Mouse (Mus musculus) hindbrain, embryonic 16.5 days (tissue): ENCODE measurements around the gene Aqr. TPM values are rescaled to one million over a fixed set of nuclear protein-coding genes. Genes with fewer than 3 reads are reported as not detected.

Experiments
- ATAC-seq: fragments of 200-750 bp; cut with Nextera tagmentation; 2 replicates; pipeline ENCODE4 v1.8.0; 2017; ENCODE audit warnings: moderate TSS enrichment, moderate library complexity
- H3K27ac ChIP-seq: fragments of 300-500 bp; sonication (generic); 2 replicates; pipeline ENCODE4 v1.5.1; 2014; ENCODE audit warnings: low read depth, mild to moderate bottlenecking, control low read depth, low read length, moderate library complexity
- H3K27me3 ChIP-seq: fragments of 300-500 bp; sonication (generic); replicated peaks from 2 replicates; pipeline ENCODE4 v1.6.1; 2014; ENCODE audit warnings: low read length; ENCODE audit not compliant: control insufficient read depth, insufficient read depth
- H3K36me3 ChIP-seq: fragments of 300-500 bp; sonication (generic); 2 replicates; pipeline ENCODE4 v1.6.1; 2014; ENCODE audit warnings: mild to moderate bottlenecking, low read length, moderate library complexity, mixed read lengths; ENCODE audit not compliant: control insufficient read depth, insufficient read depth
- H3K4me1 ChIP-seq: fragments of 300-500 bp; sonication (generic); 2 replicates; pipeline ENCODE4 v1.6.1; 2014; ENCODE audit warnings: low read depth, low read length; ENCODE audit not compliant: control insufficient read depth, insufficient read depth
- H3K4me2 ChIP-seq: fragments of 300-500 bp; sonication (generic); 2 replicates; pipeline ENCODE4 v1.6.1; 2014; ENCODE audit warnings: mild to moderate bottlenecking, low read length, control low read depth, moderate library complexity
- H3K4me3 ChIP-seq: fragments of 300-500 bp; sonication (generic); 2 replicates; pipeline ENCODE4 v1.5.1; 2014; ENCODE audit warnings: mild to moderate bottlenecking, low read length, control low read depth, moderate library complexity
- H3K9ac ChIP-seq: fragments of 300-500 bp; sonication (generic); 2 replicates; pipeline ENCODE4 v1.6.1; 2014; ENCODE audit warnings: low read depth, mild to moderate bottlenecking, control low read depth, low read length, moderate library complexity
- H3K9me3 ChIP-seq: fragments of 300-500 bp; sonication (generic); 2 replicates; pipeline ENCODE4 v1.6.1; 2014; ENCODE audit warnings: mild to moderate bottlenecking, low read length, moderate library complexity; ENCODE audit not compliant: control insufficient read depth
- WGBS: fragments of 180-500 bp; shearing (Covaris S2); extraction: QIAGEN DNeasy Blood & Tissue Kit; methylation state at CpG from one replicate; pipeline ENCODE4 v1.1.7; 2014; 5-methylcytosine and 5-hydroxymethylcytosine counted together
- polyA plus RNA-seq: library from polyadenylated mRNA; unstranded; fragments of >200 nt; fragmentation: Nextera tagmentation; extraction: Ambion mirVana; gene quantifications from 2 replicates; pipeline ENCODE4 v1.2.1, GENCODE M21; 2015

Aqr gene
- polyA plus RNA-seq, 1 experiment from 2014 or later: 29.7 TPM

DNA sequence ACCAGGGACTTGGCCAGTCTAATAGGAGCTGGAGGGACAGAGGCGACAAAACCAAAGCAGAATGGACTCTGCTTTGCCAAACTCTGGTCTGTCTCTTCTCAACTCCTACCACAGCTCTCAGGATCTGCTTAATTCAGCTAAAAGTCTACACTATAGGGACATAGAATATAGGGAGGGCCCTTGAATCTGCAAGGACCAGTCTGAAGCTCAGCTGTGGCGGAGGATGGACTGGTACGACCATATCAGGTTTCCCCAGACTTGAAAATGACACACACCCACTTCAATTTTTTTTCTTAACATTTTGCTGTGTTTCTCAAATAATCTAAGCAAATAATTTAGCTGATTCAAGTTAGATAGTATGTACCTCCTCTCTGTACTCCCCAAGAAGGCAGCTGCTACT lies 69.6 kb downstream of the Aqr start:
- ATAC-seq: no peak
- peaks cover 33% of the 10 kb centered on the region for H3K36me3 ChIP-seq
- H3K27ac ChIP-seq: no peak overlapping the region
- 95% methylated on average over 3 of the region's 3 CpGs for WGBS
- no peak overlapping the region for H3K4me3 ChIP-seq
- no peaks in the 10 kb centered on the region for H3K9me3 ChIP-seq
- H3K27me3 ChIP-seq: no peaks in the 10 kb centered on the region
- no peak overlapping the region for H3K9ac ChIP-seq
- no peak overlapping the region for H3K4me2 ChIP-seq
- no peaks in the 10 kb centered on the region for H3K4me1 ChIP-seq

GRCm38 (mm10) chr2:114115563-114115962 lies 71.3 kb downstream of the Aqr start:
- no peak for ATAC-seq
- H3K27ac ChIP-seq: no peak overlapping the region
- 98% methylated on average over 4 of the region's 4 CpGs for WGBS
- no peaks in the 10 kb centered on the region for H3K4me1 ChIP-seq
- no peak overlapping the region for H3K9ac ChIP-seq
- no peaks in the 10 kb centered on the region for H3K27me3 ChIP-seq
- H3K36me3 ChIP-seq: peaks cover 27% of the 10 kb centered on the region
- H3K4me3 ChIP-seq: no peak overlapping the region
- H3K9me3 ChIP-seq: no peaks in the 10 kb centered on the region
- no peak overlapping the region for H3K4me2 ChIP-seq

DNA sequence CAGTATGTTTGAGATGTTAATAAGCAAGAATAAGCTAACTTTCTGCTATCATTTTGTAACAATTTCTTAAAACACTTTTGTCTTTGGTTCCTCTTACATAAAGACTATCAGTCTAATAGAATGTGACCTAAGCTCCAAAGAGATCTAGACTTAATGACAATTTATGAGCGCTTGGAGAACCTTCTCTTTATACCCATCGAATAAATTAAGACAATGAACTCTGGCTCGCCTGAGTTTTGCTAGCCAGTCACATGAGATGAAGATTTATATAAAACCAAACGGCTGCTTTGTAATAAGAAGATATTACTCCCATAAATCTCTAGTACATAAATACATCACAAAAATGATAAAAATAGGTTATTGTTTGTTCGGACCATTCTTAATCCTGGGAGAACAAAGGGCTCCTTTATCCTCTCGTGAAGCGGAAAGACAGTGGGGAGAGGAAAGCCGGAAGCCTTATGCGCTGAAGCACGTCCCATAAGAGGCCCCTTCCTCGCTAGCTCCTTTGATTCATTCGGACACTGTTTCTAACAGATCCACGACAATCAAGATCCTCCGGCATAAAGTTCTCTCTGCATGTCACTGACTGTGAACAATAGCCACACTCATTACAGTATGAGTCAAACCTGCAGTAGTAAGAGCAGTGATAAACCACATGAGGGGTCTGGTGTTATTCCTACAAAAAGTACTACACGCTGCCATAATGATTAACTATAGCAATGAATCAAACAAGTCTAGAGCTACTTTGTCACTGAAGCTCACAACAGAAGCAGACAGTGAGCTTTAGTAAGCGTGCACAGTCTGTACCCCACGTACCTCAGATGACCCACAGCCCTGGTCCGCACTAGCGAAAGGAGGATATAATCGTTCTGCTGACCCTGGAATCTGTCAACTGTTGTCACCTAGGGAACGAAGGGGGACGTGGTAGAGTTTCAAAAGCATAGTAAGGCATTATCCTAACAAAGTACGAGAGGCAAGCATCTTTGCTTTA lies 79.2 kb downstream of the Aqr start:
- Histone ChIP-seq H3K9me3 (no peaks in the 10 kb centered on the region), H3K4me3 (no peak overlapping the region), H3K4me1 (no peaks in the 10 kb centered on the region), H3K9ac (no peak overlapping the region), H3K4me2 (no peak overlapping the region), H3K27me3 (no peaks in the 10 kb centered on the region), H3K36me3 (peaks cover 31% of the 10 kb centered on the region), H3K27ac (no peak overlapping the region)
- 43% methylated on average over 23 of the region's 23 CpGs for WGBS
- ATAC-seq: no peak

DNA sequence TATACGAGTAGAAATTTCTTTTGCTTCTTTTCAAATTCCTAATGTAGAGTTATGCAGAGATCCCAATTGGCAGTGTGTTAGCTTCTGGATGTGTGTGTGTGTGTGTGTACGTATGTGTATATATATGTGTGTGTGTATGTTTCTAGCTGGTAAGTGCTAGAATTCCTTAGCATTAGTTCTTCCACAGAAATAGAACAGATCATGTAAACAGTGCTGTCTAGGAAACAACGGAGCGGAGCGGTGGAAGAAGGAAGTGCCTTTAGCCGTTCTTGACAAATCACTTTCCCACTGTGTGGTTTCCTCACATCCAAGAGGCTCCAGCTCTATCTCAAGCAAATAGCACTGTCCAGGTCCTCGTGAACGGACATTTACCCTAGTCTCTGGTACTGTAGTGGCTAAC lies 80.4 kb downstream of the Aqr start:
- Histone ChIP-seq H3K9ac (no peak overlapping the region), H3K4me1 (no peaks in the 10 kb centered on the region), H3K4me2 (no peak overlapping the region), H3K36me3 (peaks cover 33% of the 10 kb centered on the region), H3K9me3 (no peaks in the 10 kb centered on the region), H3K27ac (no peak overlapping the region), H3K4me3 (no peak overlapping the region), H3K27me3 (no peaks in the 10 kb centered on the region)
- no peak for ATAC-seq
- WGBS: 94% methylated on average over 8 of the region's 8 CpGs

DNA sequence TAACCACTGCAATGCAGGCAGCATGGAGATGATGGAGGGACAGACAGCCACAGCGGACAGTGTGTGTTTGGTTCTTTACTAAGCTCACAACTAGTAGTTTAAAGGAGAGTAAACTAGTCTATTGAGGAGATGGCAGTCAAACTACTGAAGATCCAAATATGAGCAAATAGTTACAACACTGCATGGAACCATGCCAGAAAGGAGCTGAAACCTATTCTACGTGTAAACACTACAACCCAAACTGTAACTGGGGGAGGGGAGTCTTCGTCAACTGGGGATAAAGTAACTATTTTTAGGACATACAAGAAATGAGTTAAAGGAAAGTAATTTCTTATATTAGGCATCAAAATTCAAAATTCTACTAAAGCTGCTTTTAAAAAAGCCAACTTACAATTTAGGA lies 84.4 kb downstream of the Aqr start:
- ATAC-seq: no peak
- Histone ChIP-seq H3K9ac (no peak overlapping the region), H3K4me3 (no peak overlapping the region), H3K4me2 (no peak overlapping the region), H3K36me3 (peaks cover 35% of the 10 kb centered on the region), H3K27me3 (no peaks in the 10 kb centered on the region), H3K4me1 (no peaks in the 10 kb centered on the region), H3K27ac (no peak overlapping the region), H3K9me3 (no peaks in the 10 kb centered on the region)
- 90% methylated on average over 3 of the region's 3 CpGs for WGBS

- Histone ChIP-seq H3K9ac (no peak overlapping the region), H3K36me3 (peaks cover 32% of the 10 kb centered on the region)
- WGBS: 94% methylated on average over 9 of the region's 9 CpGs
These were observed 86.0 kb downstream of the Aqr start for GRCm38 (mm10) chr2:114100834-114101233.

GRCm38 (mm10) chr2:114099816-114100215 lies 87.0 kb downstream of the Aqr start:
- no peak for ATAC-seq
- 90% methylated on average over 3 of the region's 3 CpGs for WGBS
- Histone ChIP-seq H3K9me3 (no peaks in the 10 kb centered on the region), H3K9ac (no peak overlapping the region), H3K4me2 (no peak overlapping the region), H3K4me3 (no peak overlapping the region), H3K27ac (no peak overlapping the region), H3K4me1 (no peaks in the 10 kb centered on the region), H3K36me3 (peaks cover 28% of the 10 kb centered on the region), H3K27me3 (no peaks in the 10 kb centered on the region)

More at GRCm38 (mm10) chr2:114100834-114101233, 86.0 kb downstream of the Aqr start:
- H3K4me2 ChIP-seq: no peak overlapping the region
- no peak overlapping the region for H3K27ac ChIP-seq
- H3K4me3 ChIP-seq: no peak overlapping the region
- no peaks in the 10 kb centered on the region for H3K27me3 ChIP-seq
- no peak for ATAC-seq
- H3K9me3 ChIP-seq: no peaks in the 10 kb centered on the region
- H3K4me1 ChIP-seq: no peaks in the 10 kb centered on the region

- Histone ChIP-seq H3K4me1 (no peaks in the 10 kb centered on the region), H3K27ac (no peak overlapping the region), H3K27me3 (no peaks in the 10 kb centered on the region), H3K9ac (no peak overlapping the region), H3K9me3 (no peaks in the 10 kb centered on the region), H3K4me2 (no peak overlapping the region), H3K36me3 (peaks cover 23% of the 10 kb centered on the region; the same call in 1 of the 2 replicates), H3K4me3 (no peak overlapping the region)
- 98% methylated on average over 5 of the region's 5 CpGs for WGBS
- no peak for ATAC-seq
These were observed 87.7 kb downstream of the Aqr start for GRCm38 (mm10) chr2:114099109-114099508.

DNA sequence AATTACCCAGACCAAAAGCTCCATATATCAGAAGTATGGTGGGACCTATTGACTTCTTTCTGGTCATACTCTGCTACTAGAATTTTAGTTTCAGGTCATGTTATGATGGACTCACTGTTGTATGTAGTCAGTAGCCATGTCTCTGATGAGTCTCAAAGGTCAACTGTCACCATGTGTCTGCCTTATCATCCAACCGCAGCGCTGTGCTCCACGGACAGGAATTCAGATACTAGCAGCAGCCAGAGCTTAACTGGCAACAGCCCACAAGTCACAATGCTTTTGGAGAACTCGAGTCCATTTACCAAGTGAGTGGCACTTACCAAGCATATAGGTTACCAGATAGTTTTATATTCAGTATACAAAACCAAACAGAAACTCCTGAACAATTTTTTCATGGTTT lies 89.2 kb downstream of the Aqr start:
- Histone ChIP-seq H3K9ac (no peak overlapping the region), H3K9me3 (no peaks in the 10 kb centered on the region), H3K36me3 (peaks cover 16% of the 10 kb centered on the region; the same call in 1 of the 2 replicates), H3K27me3 (no peaks in the 10 kb centered on the region), H3K4me3 (no peak overlapping the region), H3K4me1 (no peaks in the 10 kb centered on the region), H3K4me2 (no peak overlapping the region), H3K27ac (no peak overlapping the region)
- no peak for ATAC-seq
- 97% methylated on average over 4 of the region's 4 CpGs for WGBS
